Mouse (Mus musculus) lung, postnatal 0 days (tissue): ENCODE measurements at regions not wholly inside any gene's neighbourhood (a gene's known extent, or its start where the extent isn't known, plus 50 kb on each side); places are given as distances from the start of the nearest gene placed in this dataset.

Experiments
- CTCF ChIP-seq: IDR thresholded peaks from 2 replicates; pipeline ENCODE4 v1.5.1; 2016; ENCODE audit warnings: antibody characterized with exemption, mild to moderate bottlenecking
- EP300 ChIP-seq: IDR thresholded peaks from 2 replicates; pipeline ENCODE4 v1.6.1; 2016; ENCODE audit warnings: antibody characterized with exemption, mild to moderate bottlenecking, control low read depth

DNA sequence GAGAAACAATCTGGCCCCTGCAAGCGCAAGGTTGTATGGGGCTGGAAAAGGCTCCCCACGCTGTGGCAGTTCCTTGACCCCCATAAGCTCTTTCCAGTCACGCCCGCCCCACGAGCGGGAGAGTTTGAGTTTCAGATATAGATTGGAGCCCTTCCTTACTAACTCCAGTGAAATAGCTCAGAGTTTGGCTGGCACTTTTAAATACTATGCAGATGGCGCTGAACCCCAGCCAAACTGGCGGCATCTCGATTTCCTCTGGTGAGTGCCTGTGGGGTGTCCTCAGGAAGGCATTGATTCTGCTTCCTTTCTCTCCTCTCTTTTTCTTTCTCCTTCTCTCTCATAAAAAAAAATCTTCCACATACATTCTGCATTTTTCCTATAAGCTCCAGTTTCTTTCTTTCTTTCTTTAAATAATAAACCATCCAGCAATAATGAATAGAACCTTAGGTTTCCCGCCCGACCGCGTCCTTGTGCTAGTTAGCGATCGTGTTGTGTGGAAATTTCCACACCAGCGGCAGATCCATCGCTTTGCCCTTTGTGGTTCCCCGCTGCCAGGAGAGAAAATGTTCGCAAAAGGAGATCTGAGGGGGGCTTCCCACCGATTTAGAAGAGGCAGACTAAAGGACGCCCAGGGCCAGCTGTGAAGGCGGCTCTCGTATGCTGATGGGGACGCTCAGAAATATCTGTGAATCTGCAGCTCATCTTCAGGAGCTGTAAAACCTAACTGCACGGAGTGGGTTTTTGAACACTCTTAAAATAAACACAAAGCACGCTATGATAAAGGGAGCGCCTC is 247.8 kb downstream of the Etnk1 start:
- no peak for TF ChIP-seq CTCF
- no peak for TF ChIP-seq EP300
